In the genomic region with DNA sequence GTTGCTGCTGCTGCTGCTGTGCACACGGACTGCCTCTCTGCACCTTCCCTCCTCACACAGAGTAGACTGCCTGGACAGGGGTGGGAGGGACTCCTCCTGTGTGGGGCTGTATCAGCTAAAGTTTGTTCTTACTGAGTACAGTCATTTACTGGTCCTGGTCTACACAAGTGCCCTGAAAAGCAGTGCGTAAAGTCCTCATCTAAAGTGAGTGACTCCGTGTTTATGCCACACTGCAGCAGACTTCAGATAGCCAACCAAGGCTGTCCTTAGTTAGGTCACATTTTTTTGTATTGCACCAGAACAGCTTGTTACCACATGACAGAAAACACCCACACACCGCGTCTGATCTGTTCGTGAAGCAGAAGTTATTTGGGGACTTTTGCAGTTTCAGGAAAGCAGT, we compare ENCODE assay signal across 9 mouse cellular contexts. TPM values are rescaled to one million over a fixed set of nuclear protein-coding genes. Genes with fewer than 3 reads are reported as not detected.
DNase-seq lines count a peak whose midpoint lies in the region; ATAC-seq and TF ChIP-seq lines count a peak whose summit lies in the region.
"Had no signal": no experiment of that assay in that cellular context is flagged by ENCODE, and none has a peak within 500 bp of the region (broad histone marks: within the 10 kb centered on the region; RNA-seq: fewer than 3 reads in every experiment).

No protein-coding gene starts in this region.

- no peak overlapping the region for H3K27ac ChIP-seq in lung, postnatal 0 days (ENCODE audit: low read length)
- H3K27ac ChIP-seq in thymus, adult 2 months (ENCODE audit: control insufficient read depth, insufficient read depth, low read length), result peak overlapping the region; percentile 71
- H3K27ac ChIP-seq in midbrain, embryonic 15.5 days, result no peak overlapping the region
- H3K27ac ChIP-seq: lung, embryonic 15.5 days had no signal

- TF ChIP-seq POLR2A in thymus, adult 2 months (IDR thresholded peaks at IDR 0.05; ENCODE audit: control insufficient read depth, extremely low read depth, insufficient read depth, low read length, poor library complexity), result no peak

- no peak overlapping the region for H3K4me3 ChIP-seq in lung, postnatal 0 days (ENCODE audit: low read depth, low read length)
- H3K4me3 ChIP-seq in thymus, adult 2 months (ENCODE audit: control insufficient read depth, insufficient read depth, low read length), result no peak overlapping the region
- no peak overlapping the region for H3K4me3 ChIP-seq in midbrain, embryonic 15.5 days
- H3K4me3 ChIP-seq: lung, embryonic 15.5 days had no signal

- no peaks in the 10 kb centered on the region for H3K27me3 ChIP-seq in lung, postnatal 0 days (replicated peaks; ENCODE audit: insufficient read depth, low read length)
- H3K27me3 ChIP-seq in thymus, adult 2 months (ENCODE audit: control insufficient read depth, insufficient read depth, low read length), result no peaks in the 10 kb centered on the region
- no peaks in the 10 kb centered on the region for H3K27me3 ChIP-seq in midbrain, embryonic 15.5 days (replicated peaks)
- H3K27me3 ChIP-seq: lung, embryonic 15.5 days had no signal

- H3K9me3 ChIP-seq in lung, postnatal 0 days (ENCODE audit: low read length), result no peaks in the 10 kb centered on the region
- H3K9me3 ChIP-seq in midbrain, embryonic 15.5 days, result no peaks in the 10 kb centered on the region
- H3K9me3 ChIP-seq: lung, embryonic 15.5 days had no signal

- TF ChIP-seq EP300 in lung, postnatal 0 days (IDR thresholded peaks at IDR 0.05), result 0 out of 2 replicates have a peak, but pooled peaks have one; percentile 24

- peak; percentile 21 for DNase-seq in gastrocnemius, adult 18-20 months (ENCODE audit: low spot score)
- no peak for DNase-seq in gastrocnemius, postnatal 4 days (ENCODE audit: low spot score in 2 of 2)
- DNase-seq in A20 (ENCODE audit: low read depth, low spot score), result peak; percentile 68
- peak; percentile 31 for DNase-seq in fat pad, adult 2 months (ENCODE audit: extremely low read depth, low read depth, low spot score)
- DNase-seq in lung, postnatal 0 days (ENCODE audit: low spot score), result peak; percentile 72
- peak; percentile 40 for DNase-seq in thymus, adult 2 months
- DNase-seq in cerebellum, postnatal 36 days, result no peak

- H3K9ac ChIP-seq in lung, postnatal 0 days (replicated peaks; ENCODE audit: low read depth), result no peak overlapping the region
- H3K9ac ChIP-seq in midbrain, embryonic 15.5 days, result no peak overlapping the region
- H3K9ac ChIP-seq: lung, embryonic 15.5 days had no signal

- no peaks in the 10 kb centered on the region for H3K4me1 ChIP-seq in lung, postnatal 0 days (ENCODE audit: insufficient read depth, low read depth, low read length)
- H3K4me1 ChIP-seq in thymus, adult 2 months (replicated peaks; ENCODE audit: control insufficient read depth, insufficient read depth, low read length), result peaks cover 6% of the 10 kb centered on the region
- H3K4me1 ChIP-seq in midbrain, embryonic 15.5 days, result peaks cover 3% of the 10 kb centered on the region; the same call in 1 of the 2 replicates
- H3K4me1 ChIP-seq: lung, embryonic 15.5 days had no signal

- peak; percentile 75 for ATAC-seq in lung, postnatal 0 days
- ATAC-seq in midbrain, embryonic 15.5 days (replicated peaks), result no peak

- TF ChIP-seq CTCF in lung, postnatal 0 days (IDR thresholded peaks at IDR 0.05), result no peak
- no peak for TF ChIP-seq CTCF in thymus, adult 2 months (IDR thresholded peaks at IDR 0.05; ENCODE audit: borderline replicate concordance, control insufficient read depth, extremely low read depth, insufficient read depth, low read length, poor library complexity)

- WGBS in lung, postnatal 0 days, result 56% methylated on average over 6 of the region's 6 CpGs
- WGBS in thymus, adult 2 months, result 26% methylated on average over 6 of the region's 6 CpGs
- 90% methylated on average over 6 of the region's 6 CpGs for WGBS in midbrain, embryonic 15.5 days

- H3K4me2 ChIP-seq in lung, postnatal 0 days (replicated peaks; ENCODE audit: low read depth, low read length), result no peak overlapping the region
- no peak overlapping the region for H3K4me2 ChIP-seq in midbrain, embryonic 15.5 days
- H3K4me2 ChIP-seq: lung, embryonic 15.5 days had no signal

- peaks cover 10% of the 10 kb centered on the region; the same call in 1 of the 2 replicates for H3K36me3 ChIP-seq in lung, postnatal 0 days (ENCODE audit: insufficient read depth, low read length)
- no peaks in the 10 kb centered on the region for H3K36me3 ChIP-seq in thymus, adult 2 months (ENCODE audit: control insufficient read depth, insufficient read depth, low read length)
- no peaks in the 10 kb centered on the region; the same call in 1 of the 2 replicates for H3K36me3 ChIP-seq in midbrain, embryonic 15.5 days (replicated peaks)

RNA-seq across cellular contexts. Expression of gene Plekha1, which starts 27.4 kb away (rescaled TPM):
- 10 to 100 TPM; 27.6 to 29.3 TPM for total RNA-seq in gastrocnemius, adult 18-20 months (2021)
- 10 to 100 TPM; 31.4 to 37.8 TPM for total RNA-seq in gastrocnemius, postnatal 4 days (2021)
- polyA plus RNA-seq in lung, postnatal 0 days (2015; fragmentation: Nextera tagmentation; extraction: Ambion mirVana), result 74.5 and 83.9 TPM in 2 replicates
- 23.1 and 23.7 TPM in 2 replicates for polyA plus RNA-seq in thymus, adult 2 months (2012; rRNA removed)
- polyA plus RNA-seq in midbrain, embryonic 15.5 days (2015; fragmentation: Nextera tagmentation; extraction: Ambion mirVana), result 63.7 and 72.9 TPM in 2 replicates

RNA-seq across cellular contexts. Expression of gene Htra1, which starts 42.9 kb away (rescaled TPM):
- 10 to 100 TPM; 34.2 to 42.4 TPM for total RNA-seq in gastrocnemius, adult 18-20 months (2021)
- 10 to 100 TPM; 78.8 to 98.4 TPM for total RNA-seq in gastrocnemius, postnatal 4 days (2021)
- polyA plus RNA-seq in lung, postnatal 0 days (2015; fragmentation: Nextera tagmentation; extraction: Ambion mirVana), result 44.6 and 52.1 TPM in 2 replicates
- 35.8 TPM in 2 replicates for polyA plus RNA-seq in thymus, adult 2 months (2012; rRNA removed)
- 15.4 and 18.7 TPM in 2 replicates for polyA plus RNA-seq in midbrain, embryonic 15.5 days (2015; fragmentation: Nextera tagmentation; extraction: Ambion mirVana)

Comparison
In these comparisons a context has a peak if more than half of its experiments do, and no peak if none do; other contexts are left out.
1. DNase-seq: peak in gastrocnemius, adult 18-20 months (single experiment), A20 (single experiment), fat pad, adult 2 months (single experiment), lung, postnatal 0 days (single experiment) and thymus, adult 2 months (single experiment); none in gastrocnemius, postnatal 4 days (0 of 2) and cerebellum, postnatal 36 days (0 of 2).